Mouse (Mus musculus) heart, postnatal 0 days (tissue): ENCODE data around the gene Ptprb. TPM values are rescaled to one million over a fixed set of nuclear protein-coding genes. Genes with fewer than 3 reads are reported as not detected.

Experiments
- ATAC-seq: fragments of 200-750 bp; cut with Nextera tagmentation; 2 replicates; pipeline ENCODE4 v1.8.0; 2017; ENCODE audit warnings: low read depth, moderate number of reproducible peaks, moderate library complexity; ENCODE audit not compliant: insufficient read depth
- DNase-seq: peaks from one replicate; pipeline ENCODE4 v3.0.0-alpha.2; 2016; ENCODE audit warnings: low spot score
- H3K27ac ChIP-seq: fragments of 300-500 bp; sonication (generic); 2 replicates; pipeline ENCODE4 v1.5.1; 2014; ENCODE audit warnings: low read depth, mild to moderate bottlenecking
- H3K27me3 ChIP-seq: fragments of 300-500 bp; sonication (generic); 2 replicates; pipeline ENCODE4 v1.6.1; 2014; ENCODE audit warnings: low read length, mixed read lengths; ENCODE audit not compliant: control insufficient read depth, insufficient read depth
- H3K36me3 ChIP-seq: fragments of 300-500 bp; sonication (generic); replicated peaks from 2 replicates; pipeline ENCODE4 v1.6.1; 2014; ENCODE audit warnings: low read length, mixed read lengths; ENCODE audit not compliant: control insufficient read depth, insufficient read depth
- H3K4me1 ChIP-seq: fragments of 300-500 bp; sonication (generic); 2 replicates; pipeline ENCODE4 v1.6.1; 2014; ENCODE audit warnings: antibody characterized with exemption; ENCODE audit not compliant: control insufficient read depth, insufficient read depth
- H3K4me2 ChIP-seq: fragments of 300-500 bp; sonication (generic); 2 replicates; pipeline ENCODE4 v1.6.1; 2014; ENCODE audit warnings: low read depth, mild to moderate bottlenecking, low read length, moderate library complexity
- H3K4me3 ChIP-seq: fragments of 300-500 bp; sonication (generic); 2 replicates; pipeline ENCODE4 v1.5.1; 2014; ENCODE audit warnings: low read depth, low read length
- H3K9ac ChIP-seq: fragments of 300-500 bp; sonication (generic); replicated peaks from 2 replicates; pipeline ENCODE4 v1.6.1; 2014; ENCODE audit warnings: low read depth, low read length, mixed read lengths
- H3K9me3 ChIP-seq: fragments of 300-500 bp; sonication (generic); replicated peaks from 2 replicates; pipeline ENCODE4 v1.6.1; 2016; ENCODE audit warnings: low read length; ENCODE audit not compliant: control insufficient read depth
- CTCF ChIP-seq: IDR thresholded peaks from 2 replicates; pipeline ENCODE4 v1.5.1; 2016; ENCODE audit warnings: antibody characterized with exemption, control low read depth, low read depth
- EP300 ChIP-seq: IDR thresholded peaks from 2 replicates; pipeline ENCODE4 v1.6.1; 2016; ENCODE audit warnings: antibody characterized with exemption, low read depth
- WGBS: fragments of 180-500 bp; shearing (Covaris S2); extraction: QIAGEN DNeasy Blood & Tissue Kit; methylation state at CpG from one replicate; pipeline ENCODE4 v1.1.7; 2014; 5-methylcytosine and 5-hydroxymethylcytosine counted together
- polyA plus RNA-seq: library from polyadenylated mRNA; unstranded; fragments of >200 nt; fragmentation: Nextera tagmentation; extraction: Ambion mirVana; gene quantifications from 2 replicates; pipeline ENCODE4 v1.2.1, GENCODE M21; 2015
- total RNA-seq: library from RNA; depleted of rRNA; stranded (reverse); fragments of >200 nt; gene quantifications from 2 replicates; pipeline ENCODE4 v1.2.3, GENCODE M21; 2014; ENCODE audit warnings: low replicate concordance; rRNA removed

Gene Ptprb
- total RNA-seq: 22.3 and 24.5 TPM in 2 replicates
- 6.2 and 6.9 TPM in 2 replicates for polyA plus RNA-seq

- WGBS: 36% methylated on average over 7 of the region's 7 CpGs
- no peak for DNase-seq
Measured at GRCm38 (mm10) chr10:116275280-116275679, at the start of gene Ptprb. Ptprb (plus strand) TSS chr10:116275523.

GRCm38 (mm10) chr10:116235299-116235698 is 40.0 kb upstream of the Ptprb start:
- no peak overlapping the region for H3K4me2 ChIP-seq
- H3K36me3 ChIP-seq: no peaks in the 10 kb centered on the region
- no peak for TF ChIP-seq EP300
- TF ChIP-seq CTCF: no peak
- H3K27ac ChIP-seq: no peak overlapping the region
- ATAC-seq: no peak
- no peaks in the 10 kb centered on the region for H3K27me3 ChIP-seq
- no peak overlapping the region for H3K4me3 ChIP-seq
- no peaks in the 10 kb centered on the region for H3K4me1 ChIP-seq
- 61% methylated on average over 5 of the region's 5 CpGs for whole genome bisulfite sequencing
- no peaks in the 10 kb centered on the region for H3K9me3 ChIP-seq
- no peak overlapping the region for H3K9ac ChIP-seq
- no peak for DNase-seq

More at GRCm38 (mm10) chr10:116275280-116275679, at the start of gene Ptprb:
- Histone ChIP-seq H3K27ac (peak within 1 kb of the TSS; percentile 73), H3K27me3 (no peaks in the 10 kb centered on the region), H3K4me1 (no peaks in the 10 kb centered on the region), H3K9me3 (no peaks in the 10 kb centered on the region), H3K36me3 (no peaks in the 10 kb centered on the region), H3K9ac (peak within 1 kb of the TSS; percentile 31; the same call in 1 of the 2 replicates), H3K4me3 (peak within 1 kb of the TSS; percentile 33), H3K4me2 (peak within 1 kb of the TSS; percentile 37)
- TF ChIP-seq CTCF (no peak), EP300 (0 out of 2 replicates have a peak, but pooled peaks have one; percentile 31)
- ATAC-seq: no peak

- DNase-seq: no peak
Measured at GRCm38 (mm10) chr10:116242200-116242599, 33.1 kb upstream of the Ptprb start.

GRCm38 (mm10) chr10:116243373-116243772 is 31.9 kb upstream of the Ptprb start:
- TF ChIP-seq CTCF: no peak

More at GRCm38 (mm10) chr10:116242200-116242599, 33.1 kb upstream of the Ptprb start:
- H3K4me1 ChIP-seq: no peaks in the 10 kb centered on the region
- ATAC-seq: no peak
- H3K36me3 ChIP-seq: no peaks in the 10 kb centered on the region
- H3K27ac ChIP-seq: peak overlapping the region; percentile 48
- no peaks in the 10 kb centered on the region for H3K9me3 ChIP-seq
- no peak overlapping the region for H3K4me2 ChIP-seq
- no peak overlapping the region for H3K4me3 ChIP-seq
- no peak overlapping the region for H3K9ac ChIP-seq
- TF ChIP-seq CTCF (no peak), EP300 (no peak)
- H3K27me3 ChIP-seq: no peaks in the 10 kb centered on the region
- WGBS: 57% methylated on average over 7 of the region's 7 CpGs

GRCm38 (mm10) chr10:116245632-116246031 is 29.7 kb upstream of the Ptprb start:
- TF ChIP-seq CTCF (no peak), EP300 (no peak)
- no peak overlapping the region for H3K27ac ChIP-seq

More at GRCm38 (mm10) chr10:116243373-116243772, 31.9 kb upstream of the Ptprb start:
- WGBS: 39% methylated on average over 7 of the region's 7 CpGs
- ATAC-seq (peak; percentile 55; the same call in 1 of the 2 replicates), DNase-seq (no peak)
- no peaks in the 10 kb centered on the region for H3K36me3 ChIP-seq
- no peaks in the 10 kb centered on the region for H3K4me1 ChIP-seq
- H3K9me3 ChIP-seq: no peaks in the 10 kb centered on the region
- no peak overlapping the region for H3K9ac ChIP-seq
- no peak overlapping the region for H3K4me2 ChIP-seq
- H3K27ac ChIP-seq: no peak overlapping the region
- H3K4me3 ChIP-seq: no peak overlapping the region
- no peaks in the 10 kb centered on the region for H3K27me3 ChIP-seq

GRCm38 (mm10) chr10:116252668-116253067 is 22.7 kb upstream of the Ptprb start:
- Histone ChIP-seq H3K27ac (no peak overlapping the region), H3K4me3 (no peak overlapping the region), H3K4me1 (peaks cover 13% of the 10 kb centered on the region), H3K4me2 (no peak overlapping the region), H3K9ac (no peak overlapping the region), H3K9me3 (no peaks in the 10 kb centered on the region), H3K27me3 (no peaks in the 10 kb centered on the region), H3K36me3 (no peaks in the 10 kb centered on the region)
- ATAC-seq (no peak), DNase-seq (no peak)
- TF ChIP-seq EP300 (no peak), CTCF (no peak)
- 66% methylated on average over 7 of the region's 7 CpGs for WGBS

More at GRCm38 (mm10) chr10:116245632-116246031, 29.7 kb upstream of the Ptprb start:
- WGBS: 51% methylated on average over 2 of the region's 2 CpGs
- Histone ChIP-seq H3K4me2 (no peak overlapping the region), H3K4me3 (no peak overlapping the region), H3K4me1 (no peaks in the 10 kb centered on the region), H3K36me3 (no peaks in the 10 kb centered on the region), H3K9me3 (no peaks in the 10 kb centered on the region), H3K27me3 (no peaks in the 10 kb centered on the region), H3K9ac (no peak overlapping the region)
- ATAC-seq: no peak
- DNase-seq: no peak
